Comparison of ENCODE assay signal across 9 mouse cellular contexts in the genomic region with DNA sequence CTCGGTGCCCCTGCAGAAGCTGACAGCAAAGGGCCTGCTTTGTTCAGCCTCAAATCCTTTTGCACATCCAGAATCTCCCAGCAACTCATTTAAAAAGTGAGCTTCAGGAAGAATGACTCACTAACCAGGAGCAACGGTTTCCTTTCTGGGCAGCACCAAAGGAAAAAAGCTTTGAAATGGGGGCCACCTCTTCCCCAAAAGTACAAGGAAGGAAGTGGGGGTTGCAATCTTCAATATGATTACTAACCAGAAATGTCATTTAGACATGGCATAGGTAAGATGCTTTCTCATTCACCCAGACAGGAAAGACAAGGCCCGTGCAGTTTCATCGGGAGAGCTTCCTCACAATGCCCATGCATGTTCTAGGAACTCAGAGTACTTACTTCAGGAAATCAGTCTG. TPM values are rescaled to one million over a fixed set of nuclear protein-coding genes. Genes with fewer than 3 reads are reported as not detected.
DNase-seq lines count a peak whose midpoint lies in the region; ATAC-seq and TF ChIP-seq lines count a peak whose summit lies in the region.
"Had no signal": no experiment of that assay in that cellular context is flagged by ENCODE, and none has a peak within 500 bp of the region (broad histone marks: within the 10 kb centered on the region; RNA-seq: fewer than 3 reads in every experiment).

No protein-coding gene starts in this region.

- no peaks in the 10 kb centered on the region for H3K27me3 ChIP-seq in liver, adult 2 months (ENCODE audit: control insufficient read depth, insufficient read depth, low read length)
- H3K27me3 ChIP-seq in heart, embryonic 16.5 days (ENCODE audit: control insufficient read depth, insufficient read depth, low read length), result no peaks in the 10 kb centered on the region
- H3K27me3 ChIP-seq in midbrain, postnatal 0 days (ENCODE audit: insufficient read depth, low read length), result no peaks in the 10 kb centered on the region
- H3K27me3 ChIP-seq: midbrain, embryonic 12.5 days had no signal

- peaks cover 30% of the 10 kb centered on the region for H3K4me1 ChIP-seq in liver, adult 2 months (ENCODE audit: control insufficient read depth, insufficient read depth, low read length)
- H3K4me1 ChIP-seq in brown adipose tissue, adult 24 weeks (ENCODE audit: control insufficient read depth, insufficient read depth, insufficient read length, low read length), result peaks cover 53% of the 10 kb centered on the region
- H3K4me1 ChIP-seq in heart, embryonic 16.5 days (ENCODE audit: control insufficient read depth, insufficient read depth, low read length), result peaks cover 56% of the 10 kb centered on the region
- no peaks in the 10 kb centered on the region for H3K4me1 ChIP-seq in midbrain, postnatal 0 days (ENCODE audit: insufficient read depth, low read length)

- H3K79me2 ChIP-seq in liver, adult 2 months (ENCODE audit: control insufficient read depth, insufficient read depth, low read length), result peaks cover 12% of the 10 kb centered on the region; the same call in 1 of the 2 replicates

- no peak for TF ChIP-seq CTCF in liver, adult 2 months (IDR thresholded peaks at IDR 0.05; ENCODE audit: low read depth, low read length)
- no peak for TF ChIP-seq CTCF in midbrain, postnatal 0 days (IDR thresholded peaks at IDR 0.05)

- TF ChIP-seq POLR2A in liver, adult 2 months (IDR thresholded peaks at IDR 0.05; ENCODE audit: extremely low read depth, insufficient read depth, low read length), result no peak

- no peak for DNase-seq in liver, adult 2 months (ENCODE audit: extremely low read depth, low read depth, low spot score)
- DNase-seq in liver, result no peak
- DNase-seq in midbrain, postnatal 0 days (ENCODE audit: low spot score), result no peak
- DNase-seq in right cerebral cortex, postnatal 4 days, result no peak

- 65% methylated on average over 4 of the region's 4 CpGs for WGBS in liver, adult 2 months
- WGBS in heart, embryonic 16.5 days, result 37% methylated on average over 4 of the region's 4 CpGs
- WGBS in midbrain, postnatal 0 days, result 45% methylated on average over 4 of the region's 4 CpGs

- no peaks in the 10 kb centered on the region for H3K9me3 ChIP-seq in heart, embryonic 16.5 days (replicated peaks; ENCODE audit: control insufficient read depth, low read length)
- H3K9me3 ChIP-seq in midbrain, postnatal 0 days (ENCODE audit: low read length), result no peaks in the 10 kb centered on the region
- H3K9me3 ChIP-seq: midbrain, embryonic 12.5 days had no signal

- peaks cover 13% of the 10 kb centered on the region for H3K36me3 ChIP-seq in liver, adult 2 months (ENCODE audit: control insufficient read depth, insufficient read depth, low read length)
- peaks cover 13% of the 10 kb centered on the region; the same call in 1 of the 2 replicates for H3K36me3 ChIP-seq in heart, embryonic 16.5 days (ENCODE audit: control insufficient read depth, insufficient read depth)
- H3K36me3 ChIP-seq in midbrain, postnatal 0 days (ENCODE audit: insufficient read depth, low read length), result peaks cover 24% of the 10 kb centered on the region

- no peak overlapping the region for H3K9ac ChIP-seq in liver, adult 2 months (ENCODE audit: low read depth, low read length)
- peak overlapping the region; percentile 27; the same call in 1 of the 2 replicates for H3K9ac ChIP-seq in heart, embryonic 16.5 days (ENCODE audit: low read length)
- no peak overlapping the region for H3K9ac ChIP-seq in midbrain, postnatal 0 days (replicated peaks; ENCODE audit: low read length, poor library complexity, severe bottlenecking)
- H3K9ac ChIP-seq: midbrain, embryonic 12.5 days had no signal

- no peak for ATAC-seq in heart, embryonic 16.5 days (replicated peaks; ENCODE audit: extremely low read depth, insufficient read depth, low FRiP score)
- ATAC-seq in midbrain, postnatal 0 days (ENCODE audit: low FRiP score), result no peak
- ATAC-seq in frontal cortex, adult (ENCODE audit: low TSS enrichment), result no peak

- no peak overlapping the region for H3K4me3 ChIP-seq in liver, adult 2 months (ENCODE audit: insufficient read depth, low read depth, low read length)
- H3K4me3 ChIP-seq in brown adipose tissue, adult 24 weeks (ENCODE audit: insufficient read depth, low read depth, low read length), result no peak overlapping the region
- H3K4me3 ChIP-seq in heart, embryonic 16.5 days (ENCODE audit: low read length), result no peak overlapping the region
- no peak overlapping the region for H3K4me3 ChIP-seq in midbrain, postnatal 0 days (ENCODE audit: low read depth, low read length)
- H3K4me3 ChIP-seq: midbrain, embryonic 12.5 days had no signal

- H3K27ac ChIP-seq in liver, adult 2 months (replicated peaks; ENCODE audit: insufficient read depth, low read depth, low read length), result peak overlapping the region; percentile 58
- H3K27ac ChIP-seq in brown adipose tissue, adult 24 weeks (replicated peaks; ENCODE audit: low read depth, low read length), result peak overlapping the region; percentile 79
- H3K27ac ChIP-seq in heart, embryonic 16.5 days (ENCODE audit: low read length), result peak overlapping the region; percentile 85
- peak overlapping the region; percentile 59; the same call in 1 of the 2 replicates for H3K27ac ChIP-seq in midbrain, postnatal 0 days (ENCODE audit: low read depth, low read length)
- H3K27ac ChIP-seq: midbrain, embryonic 12.5 days had no signal

- H3K4me2 ChIP-seq in heart, embryonic 16.5 days (ENCODE audit: low read depth, low read length), result peak overlapping the region; percentile 23
- H3K4me2 ChIP-seq in midbrain, postnatal 0 days (ENCODE audit: low read depth, low read length, poor library complexity, severe bottlenecking), result no peak overlapping the region
- H3K4me2 ChIP-seq: midbrain, embryonic 12.5 days had no signal

RNA-seq across cellular contexts. Expression of a gene that starts 7.6 kb away (rescaled TPM):
- total RNA-seq in liver, adult 2 months (2014; rRNA removed), result not detected in 2 replicates
- polyA plus RNA-seq in liver, adult 2 months (2012; rRNA removed), result not detected in 2 replicates
- not detected in 2 replicates for polyA plus RNA-seq in brown adipose tissue, adult 24 weeks (2012; ENCODE audit: insufficient read depth, insufficient read length, missing spikeins)
- 0.24 TPM in 1 of 2 replicates, not detected in the other for polyA plus RNA-seq in heart, embryonic 16.5 days (2015; fragmentation: Nextera tagmentation; extraction: Ambion mirVana)
- not detected in 2 replicates for total RNA-seq in midbrain, postnatal 0 days (2014; rRNA removed)
- not detected in 2 replicates for polyA plus RNA-seq in midbrain, postnatal 0 days (2015; fragmentation: Nextera tagmentation; extraction: Ambion mirVana)
- polyA plus RNA-seq: embryonic facial prominence, embryonic 11.5 days had no signal

RNA-seq across cellular contexts. Expression of a gene that starts 9.0 kb away (rescaled TPM):
- total RNA-seq in liver, adult 2 months (2014; rRNA removed), result 3.3 and 4.9 TPM in 2 replicates
- polyA plus RNA-seq in liver, adult 2 months (2012; rRNA removed), result 16.1 and 18.9 TPM in 2 replicates
- 6.9 and 8.4 TPM in 2 replicates for polyA plus RNA-seq in brown adipose tissue, adult 24 weeks (2012; ENCODE audit: insufficient read depth, insufficient read length, missing spikeins)
- 30.5 and 31.7 TPM in 2 replicates for polyA plus RNA-seq in heart, embryonic 16.5 days (2015; fragmentation: Nextera tagmentation; extraction: Ambion mirVana)
- 62.8 and 75.6 TPM in 2 replicates for total RNA-seq in midbrain, postnatal 0 days (2014; rRNA removed)
- 69.9 and 70.0 TPM in 2 replicates for polyA plus RNA-seq in midbrain, postnatal 0 days (2015; fragmentation: Nextera tagmentation; extraction: Ambion mirVana)

RNA-seq across cellular contexts. Expression of a gene that starts 16.8 kb away (rescaled TPM):
- total RNA-seq in liver, adult 2 months (2014; rRNA removed), result 70.8 and 71.3 TPM in 2 replicates
- 140 and 149 TPM in 2 replicates for polyA plus RNA-seq in liver, adult 2 months (2012; rRNA removed)
- polyA plus RNA-seq in brown adipose tissue, adult 24 weeks (2012; ENCODE audit: insufficient read depth, insufficient read length, missing spikeins), result 148 and 163 TPM in 2 replicates
- polyA plus RNA-seq in heart, embryonic 16.5 days (2015; fragmentation: Nextera tagmentation; extraction: Ambion mirVana), result 17.9 and 19.9 TPM in 2 replicates
- total RNA-seq in midbrain, postnatal 0 days (2014; rRNA removed), result 218 and 250 TPM in 2 replicates
- 33.8 and 34.4 TPM in 2 replicates for polyA plus RNA-seq in midbrain, postnatal 0 days (2015; fragmentation: Nextera tagmentation; extraction: Ambion mirVana)

RNA-seq across cellular contexts. Expression of a gene that starts 17.2 kb away (rescaled TPM):
- 8.1 and 11.9 TPM in 2 replicates for total RNA-seq in liver, adult 2 months (2014; rRNA removed)
- 9.2 and 16.3 TPM in 2 replicates for polyA plus RNA-seq in liver, adult 2 months (2012; rRNA removed)
- 3.6 and 6.4 TPM in 2 replicates for polyA plus RNA-seq in brown adipose tissue, adult 24 weeks (2012; ENCODE audit: insufficient read depth, insufficient read length, missing spikeins)
- 1.5 and 2.6 TPM in 2 replicates for polyA plus RNA-seq in heart, embryonic 16.5 days (2015; fragmentation: Nextera tagmentation; extraction: Ambion mirVana)
- total RNA-seq in midbrain, postnatal 0 days (2014; rRNA removed), result 2.4 and 3.8 TPM in 2 replicates
- polyA plus RNA-seq in midbrain, postnatal 0 days (2015; fragmentation: Nextera tagmentation; extraction: Ambion mirVana), result 1.8 and 2.2 TPM in 2 replicates

RNA-seq across cellular contexts. Expression of a gene that starts 29.0 kb away (rescaled TPM):
- not detected in 2 replicates for total RNA-seq in liver, adult 2 months (2014; rRNA removed)
- polyA plus RNA-seq in liver, adult 2 months (2012; rRNA removed), result not detected in 2 replicates
- polyA plus RNA-seq in brown adipose tissue, adult 24 weeks (2012; ENCODE audit: insufficient read depth, insufficient read length, missing spikeins), result not detected in 2 replicates
- polyA plus RNA-seq in heart, embryonic 16.5 days (2015; fragmentation: Nextera tagmentation; extraction: Ambion mirVana), result 0.26 and 0.60 TPM in 2 replicates
- total RNA-seq in midbrain, postnatal 0 days (2014; rRNA removed), result 0.66 and 2.5 TPM in 2 replicates
- 0.53 and 0.98 TPM in 2 replicates for polyA plus RNA-seq in midbrain, postnatal 0 days (2015; fragmentation: Nextera tagmentation; extraction: Ambion mirVana)
